Mouse (Mus musculus): ENCODE measurements around the gene Nwd1. TPM values are rescaled to one million over a fixed set of nuclear protein-coding genes. Genes with fewer than 3 reads are reported as not detected.
A peak's percentile ranks its signal among the peaks of the same experiment; 100 is the strongest.

Nwd1 gene
- polyA plus RNA-seq, 1 experiment, result 0.91 TPM

- Histone ChIP-seq H3K4me1 (ENCODE audit: control insufficient read depth, insufficient read depth, low read length) (no peaks in the 10 kb centered on the region), H3K36me3 (ENCODE audit: control insufficient read depth, insufficient read depth, low read length, poor library complexity, severe bottlenecking) (peaks cover 4% of the 10 kb centered on the region; the same call in 1 of the 2 replicates), H3K4me3 (ENCODE audit: low read depth, low read length) (no peak overlapping the region), H3K9ac (ENCODE audit: low read depth, poor library complexity, severe bottlenecking) (no peak overlapping the region), H3K9me3 (replicated peaks; ENCODE audit: control insufficient read depth, insufficient read depth, low read length, poor library complexity, severe bottlenecking) (no peaks in the 10 kb centered on the region), H3K27ac (ENCODE audit: insufficient read depth, low read length) (no peak overlapping the region), H3K27me3 (ENCODE audit: control insufficient read depth, insufficient read depth, low read length, poor library complexity, severe bottlenecking) (no peaks in the 10 kb centered on the region)
- TF ChIP-seq POLR2A (IDR thresholded peaks at IDR 0.05; ENCODE audit: insufficient read depth, low read length) (no peak), EP300 (IDR thresholded peaks at IDR 0.05; ENCODE audit: insufficient read depth, low read depth, low read length) (no peak), CTCF (IDR thresholded peaks at IDR 0.05; ENCODE audit: low read depth, low read length) (no peak)
These were observed 106.7 kb downstream of the Nwd1 start for GRCm38 (mm10) chr8:72753165-72753564.

GRCm38 (mm10) chr8:72753781-72754180 is 107.3 kb downstream of the Nwd1 start:
- peaks cover 4% of the 10 kb centered on the region; the same call in 1 of the 2 replicates for H3K36me3 ChIP-seq (ENCODE audit: control insufficient read depth, insufficient read depth, low read length, poor library complexity, severe bottlenecking)
- H3K9me3 ChIP-seq (replicated peaks; ENCODE audit: control insufficient read depth, insufficient read depth, low read length, poor library complexity, severe bottlenecking), result no peaks in the 10 kb centered on the region
- no peaks in the 10 kb centered on the region for H3K27me3 ChIP-seq (ENCODE audit: control insufficient read depth, insufficient read depth, low read length, poor library complexity, severe bottlenecking)
- H3K27ac ChIP-seq (ENCODE audit: insufficient read depth, low read length), result no peak overlapping the region
- no peaks in the 10 kb centered on the region for H3K4me1 ChIP-seq (ENCODE audit: control insufficient read depth, insufficient read depth, low read length)
- TF ChIP-seq EP300 (IDR thresholded peaks at IDR 0.05; ENCODE audit: insufficient read depth, low read depth, low read length), result no peak
- TF ChIP-seq CTCF (IDR thresholded peaks at IDR 0.05; ENCODE audit: low read depth, low read length), result no peak
- TF ChIP-seq POLR2A (IDR thresholded peaks at IDR 0.05; ENCODE audit: insufficient read depth, low read length), result no peak
- no peak overlapping the region for H3K4me3 ChIP-seq (ENCODE audit: low read depth, low read length)
- no peak overlapping the region for H3K9ac ChIP-seq (ENCODE audit: low read depth, poor library complexity, severe bottlenecking)

GRCm38 (mm10) chr8:72756031-72756430 is 109.5 kb downstream of the Nwd1 start:
- Histone ChIP-seq H3K9me3 (replicated peaks; ENCODE audit: control insufficient read depth, insufficient read depth, low read length, poor library complexity, severe bottlenecking) (no peaks in the 10 kb centered on the region), H3K4me1 (ENCODE audit: control insufficient read depth, insufficient read depth, low read length) (no peaks in the 10 kb centered on the region), H3K36me3 (ENCODE audit: control insufficient read depth, insufficient read depth, low read length, poor library complexity, severe bottlenecking) (peaks cover 4% of the 10 kb centered on the region; the same call in 1 of the 2 replicates), H3K27me3 (ENCODE audit: control insufficient read depth, insufficient read depth, low read length, poor library complexity, severe bottlenecking) (no peaks in the 10 kb centered on the region), H3K9ac (ENCODE audit: low read depth, poor library complexity, severe bottlenecking) (no peak overlapping the region), H3K27ac (ENCODE audit: insufficient read depth, low read length) (no peak overlapping the region), H3K4me3 (ENCODE audit: low read depth, low read length) (no peak overlapping the region)
- no peak for TF ChIP-seq CTCF (IDR thresholded peaks at IDR 0.05; ENCODE audit: low read depth, low read length)
- no peak for TF ChIP-seq POLR2A (IDR thresholded peaks at IDR 0.05; ENCODE audit: insufficient read depth, low read length)
- TF ChIP-seq EP300 (IDR thresholded peaks at IDR 0.05; ENCODE audit: insufficient read depth, low read depth, low read length), result no peak

GRCm38 (mm10) chr8:72756771-72757390 is 110.4 kb downstream of the Nwd1 start:
- TF ChIP-seq CTCF (IDR thresholded peaks at IDR 0.05; ENCODE audit: low read depth, low read length), result peak; percentile 6
- TF ChIP-seq EP300 (IDR thresholded peaks at IDR 0.05; ENCODE audit: insufficient read depth, low read depth, low read length), result no peak
- TF ChIP-seq POLR2A (IDR thresholded peaks at IDR 0.05; ENCODE audit: insufficient read depth, low read length), result no peak
- Histone ChIP-seq H3K9ac (ENCODE audit: low read depth, poor library complexity, severe bottlenecking) (peak overlapping the region; percentile 2; the same call in 1 of the 2 replicates), H3K36me3 (ENCODE audit: control insufficient read depth, insufficient read depth, low read length, poor library complexity, severe bottlenecking) (peaks cover 4% of the 10 kb centered on the region; the same call in 1 of the 2 replicates), H3K4me1 (ENCODE audit: control insufficient read depth, insufficient read depth, low read length) (no peaks in the 10 kb centered on the region), H3K27me3 (ENCODE audit: control insufficient read depth, insufficient read depth, low read length, poor library complexity, severe bottlenecking) (no peaks in the 10 kb centered on the region), H3K27ac (ENCODE audit: insufficient read depth, low read length) (no peak overlapping the region), H3K9me3 (replicated peaks; ENCODE audit: control insufficient read depth, insufficient read depth, low read length, poor library complexity, severe bottlenecking) (no peaks in the 10 kb centered on the region), H3K4me3 (ENCODE audit: low read depth, low read length) (peak overlapping the region; percentile 48)

- Histone ChIP-seq H3K27me3 (ENCODE audit: control insufficient read depth, insufficient read depth, low read length, poor library complexity, severe bottlenecking) (no peaks in the 10 kb centered on the region), H3K9me3 (replicated peaks; ENCODE audit: control insufficient read depth, insufficient read depth, low read length, poor library complexity, severe bottlenecking) (no peaks in the 10 kb centered on the region), H3K36me3 (ENCODE audit: control insufficient read depth, insufficient read depth, low read length, poor library complexity, severe bottlenecking) (peaks cover 4% of the 10 kb centered on the region; the same call in 1 of the 2 replicates), H3K9ac (ENCODE audit: low read depth, poor library complexity, severe bottlenecking) (0 out of 2 replicates have a peak overlapping the region, but pooled peaks have one; percentile 2), H3K27ac (ENCODE audit: insufficient read depth, low read length) (no peak overlapping the region), H3K4me1 (ENCODE audit: control insufficient read depth, insufficient read depth, low read length) (no peaks in the 10 kb centered on the region), H3K4me3 (ENCODE audit: low read depth, low read length) (no peak overlapping the region; the same call in 1 of the 2 replicates)
- TF ChIP-seq POLR2A (IDR thresholded peaks at IDR 0.05; ENCODE audit: insufficient read depth, low read length) (no peak), EP300 (IDR thresholded peaks at IDR 0.05; ENCODE audit: insufficient read depth, low read depth, low read length) (no peak), CTCF (IDR thresholded peaks at IDR 0.05; ENCODE audit: low read depth, low read length) (no peak)
These were observed 111.1 kb downstream of the Nwd1 start for GRCm38 (mm10) chr8:72757426-72758195.

- Histone ChIP-seq H3K4me1 (ENCODE audit: control insufficient read depth, insufficient read depth, low read length) (no peaks in the 10 kb centered on the region), H3K36me3 (ENCODE audit: control insufficient read depth, insufficient read depth, low read length, poor library complexity, severe bottlenecking) (peaks cover 2% of the 10 kb centered on the region; the same call in 1 of the 2 replicates)
- TF ChIP-seq POLR2A (IDR thresholded peaks at IDR 0.05; ENCODE audit: insufficient read depth, low read length) (no peak), CTCF (IDR thresholded peaks at IDR 0.05; ENCODE audit: low read depth, low read length) (no peak), EP300 (IDR thresholded peaks at IDR 0.05; ENCODE audit: insufficient read depth, low read depth, low read length) (no peak)
These were observed 111.8 kb downstream of the Nwd1 start for GRCm38 (mm10) chr8:72758310-72758709.

More at GRCm38 (mm10) chr8:72758310-72758709, 111.8 kb downstream of the Nwd1 start:
- H3K27ac ChIP-seq (ENCODE audit: insufficient read depth, low read length), result no peak overlapping the region
- no peak overlapping the region for H3K9ac ChIP-seq (ENCODE audit: low read depth, poor library complexity, severe bottlenecking)
- no peak overlapping the region for H3K4me3 ChIP-seq (ENCODE audit: low read depth, low read length)
- no peaks in the 10 kb centered on the region for H3K9me3 ChIP-seq (replicated peaks; ENCODE audit: control insufficient read depth, insufficient read depth, low read length, poor library complexity, severe bottlenecking)
- H3K27me3 ChIP-seq (ENCODE audit: control insufficient read depth, insufficient read depth, low read length, poor library complexity, severe bottlenecking), result no peaks in the 10 kb centered on the region

All from ES-Bruce4 (cell line).